Mouse (Mus musculus) liver, postnatal 0 days (tissue): ENCODE measurements around the gene Slit2.

Experiments
- CTCF ChIP-seq: sonication (generic); IDR thresholded peaks from 2 replicates; pipeline ENCODE4 v1.5.1; 2016; ENCODE audit warnings: antibody characterized with exemption, low read depth
- EP300 ChIP-seq: IDR thresholded peaks from 2 replicates; pipeline ENCODE4 v1.6.1; 2016; ENCODE audit warnings: antibody characterized with exemption, low read depth, mild to moderate bottlenecking

DNA sequence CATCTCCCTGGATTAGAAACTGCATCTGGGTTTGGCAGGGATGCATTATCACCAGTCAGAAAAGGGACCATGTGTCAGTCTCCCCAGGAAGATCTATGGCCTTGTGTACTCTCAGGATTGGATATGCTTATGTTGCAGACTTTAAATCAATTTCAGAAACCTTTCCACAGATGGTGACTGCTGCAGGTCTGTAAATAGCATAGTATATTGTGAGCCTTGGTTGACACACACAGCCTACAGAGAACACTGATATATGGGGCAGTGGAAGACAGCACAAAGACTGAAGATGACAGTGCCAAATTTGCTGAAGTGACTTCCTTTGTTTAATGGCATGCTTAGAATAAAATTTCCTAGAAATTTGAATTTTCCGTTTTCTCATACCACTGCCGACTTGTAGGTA is 163.1 kb downstream of the Slit2 start:
- TF ChIP-seq CTCF (no peak), EP300 (no peak)
